Mouse (Mus musculus) myocyte (in vitro differentiated cells): ENCODE data around the gene Mrgprb4. TPM values are rescaled to one million over a fixed set of nuclear protein-coding genes. Genes with fewer than 3 reads are reported as not detected.

ENCODE experiments used
- H3K27me3 ChIP-seq: one replicate; pipeline ENCODE4 v1.6.1; 2011; ENCODE audit not compliant: control insufficient read depth, insufficient read depth, insufficient read length
- H3K36me3 ChIP-seq: one replicate; pipeline ENCODE4 v1.6.1; 2011; ENCODE audit not compliant: control insufficient read depth, insufficient read depth
- H3K4me2 ChIP-seq: one replicate; pipeline ENCODE4 v1.6.1; 2011; ENCODE audit warnings: low read depth, control low read depth
- H3K4me3 ChIP-seq: one replicate; pipeline ENCODE4 v1.5.1; 2011; ENCODE audit warnings: mild to moderate bottlenecking, control low read depth, moderate library complexity
- H3K79me2 ChIP-seq: one replicate; pipeline ENCODE4 v1.6.1; 2011; ENCODE audit not compliant: control insufficient read depth, insufficient read depth
- H3ac ChIP-seq: one replicate; pipeline ENCODE4 v1.6.1; 2011; ENCODE audit not compliant: control insufficient read depth, insufficient read length
- CEBPB ChIP-seq: IDR thresholded peaks from 2 replicates; pipeline ENCODE4 v1.6.1; 2011; ENCODE audit warnings: mild to moderate bottlenecking, moderate library complexity; ENCODE audit not compliant: poor library complexity, insufficient read depth, severe bottlenecking
- E2F4 ChIP-seq: IDR thresholded peaks from one replicate; pipeline ENCODE4 v1.6.1; 2011; ENCODE audit warnings: mild to moderate bottlenecking, control low read depth, moderate library complexity; ENCODE audit not compliant: insufficient read depth
- MAX ChIP-seq: IDR thresholded peaks from one replicate; pipeline ENCODE4 v1.6.1; 2011; ENCODE audit warnings: low read depth, mild to moderate bottlenecking, control low read depth
- MYOD1 ChIP-seq, 3 experiments: IDR thresholded peaks; one replicate each; pipeline ENCODE4 v1.6.1; 2011; ENCODE audit warnings: control low read depth in 2 of 3, low read depth in 2 of 3, mild to moderate bottlenecking in 2 of 3, moderate library complexity in 1 of 3; ENCODE audit not compliant: insufficient read length in 2 of 3, control insufficient read depth in 1 of 3
- MYOG ChIP-seq, 3 experiments: IDR thresholded peaks; one replicate each; pipeline ENCODE4 v1.6.1; 2011; ENCODE audit warnings: control low read depth in 2 of 3, low read depth in 2 of 3, mild to moderate bottlenecking in 2 of 3; ENCODE audit not compliant: insufficient read length in 2 of 3, control insufficient read depth in 1 of 3, insufficient read depth in 1 of 3
- POLR2A ChIP-seq: IDR thresholded peaks from one replicate; pipeline ENCODE4 v1.6.1; 2011; ENCODE audit warnings: low read depth, mild to moderate bottlenecking, control low read depth, moderate library complexity; ENCODE audit not compliant: insufficient read length
- POLR2AphosphoS2 ChIP-seq: IDR thresholded peaks from one replicate; pipeline ENCODE4 v1.6.1; 2011; ENCODE audit warnings: low read depth, control low read depth; ENCODE audit not compliant: insufficient read length
- REST ChIP-seq: IDR thresholded peaks from one replicate; pipeline ENCODE4 v1.6.1; 2011; ENCODE audit warnings: mild to moderate bottlenecking, control low read depth, moderate library complexity; ENCODE audit not compliant: insufficient read depth, insufficient read length
- SRF ChIP-seq: IDR thresholded peaks from one replicate; pipeline ENCODE4 v1.6.1; 2011; ENCODE audit warnings: low read depth; ENCODE audit not compliant: control insufficient read depth, insufficient read length
- TCF12 ChIP-seq: IDR thresholded peaks from one replicate; pipeline ENCODE4 v1.6.1; 2011; ENCODE audit warnings: mild to moderate bottlenecking, control low read depth; ENCODE audit not compliant: poor library complexity, insufficient read depth, severe bottlenecking
- TCF3 ChIP-seq: IDR thresholded peaks from one replicate; pipeline ENCODE4 v1.6.1; 2011; ENCODE audit warnings: low read depth, control low read depth; ENCODE audit not compliant: insufficient read length
- USF1 ChIP-seq: IDR thresholded peaks from one replicate; pipeline ENCODE4 v1.6.1; 2011; ENCODE audit warnings: low read depth, mild to moderate bottlenecking, control low read depth, moderate library complexity
- polyA plus RNA-seq: library from polyadenylated mRNA; unstranded; fragments of >200 nt; fragmentation: generic; extraction: Trizol; gene quantifications from one replicate; pipeline ENCODE4 v1.2.1, GENCODE M21; 2012; ENCODE audit warnings: missing spikeins

Gene Mrgprb4
- not detected for polyA plus RNA-seq

DNA sequence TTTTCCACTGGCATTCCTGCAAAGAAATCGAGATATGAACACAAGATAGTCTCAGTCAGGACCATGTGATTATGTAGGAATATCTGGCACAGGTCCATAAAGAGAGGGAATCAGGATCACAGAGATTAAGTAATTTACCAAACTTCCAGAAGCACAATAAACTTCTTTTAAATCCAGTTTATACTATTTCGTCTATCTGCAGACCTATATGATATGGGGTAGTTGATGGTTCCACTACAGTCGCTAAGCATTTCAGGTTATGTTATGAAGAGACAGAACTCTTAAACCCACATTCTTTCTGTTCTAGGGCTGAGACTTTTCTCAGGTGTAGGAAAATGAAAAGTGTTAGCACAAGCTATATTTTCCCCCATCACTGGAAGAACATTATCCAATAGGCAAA, at the start of gene Mrgprb4:
Gene Mrgprb4 (minus strand): TSS at position 101 of the 400 bp plus-strand sequence.
- Histone ChIP-seq H3K4me3 (no peak within 1 kb of the TSS), H3K27me3 (no peaks in the 10 kb centered on the region), H3K4me2 (no peak within 1 kb of the TSS), H3K79me2 (no peaks in the 10 kb centered on the region), H3K36me3 (no peaks in the 10 kb centered on the region), H3ac (no peak within 1 kb of the TSS)
- TF ChIP-seq MYOD1 (IDR thresholded peaks at IDR 0.05; ENCODE audit: control insufficient read depth in 1 of 3, insufficient read length in 2 of 3, low read depth in 2 of 3) (no peak), TCF3 (no peak), REST (no peak)

GRCm38 (mm10) chr7:48226114-48226513, 27.0 kb upstream of the Mrgprb4 start:
- Histone ChIP-seq H3K4me3 (no peak overlapping the region), H3K79me2 (no peaks in the 10 kb centered on the region), H3K4me2 (no peak overlapping the region), H3ac (no peak overlapping the region), H3K27me3 (no peaks in the 10 kb centered on the region), H3K36me3 (no peaks in the 10 kb centered on the region)
- TF ChIP-seq REST (no peak), POLR2A (no peak), E2F4 (no peak), POLR2AphosphoS2 (no peak), SRF (no peak), MYOG (IDR thresholded peaks at IDR 0.05; ENCODE audit: control insufficient read depth in 1 of 3, insufficient read depth in 1 of 3, insufficient read length in 2 of 3, low read depth in 2 of 3) (no peak)

DNA sequence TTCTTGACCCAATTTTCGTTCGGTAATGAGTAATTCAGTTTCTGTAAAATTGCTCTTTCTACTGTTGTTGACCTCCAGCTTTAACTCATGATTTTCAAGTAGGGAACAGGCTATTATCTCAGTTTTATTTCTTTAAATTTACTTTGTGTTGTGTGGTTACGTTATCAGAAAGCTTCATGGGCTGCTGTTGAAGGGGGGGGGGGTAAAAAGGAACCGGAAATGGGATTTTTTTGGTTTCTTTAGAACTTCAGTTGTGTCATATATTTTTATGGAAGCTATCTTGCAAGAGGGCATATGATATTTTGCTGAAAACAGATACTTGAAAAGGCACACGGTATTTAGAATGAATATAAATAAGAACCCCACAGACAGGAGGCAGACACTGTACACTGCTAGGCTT, 26.0 kb upstream of the Mrgprb4 start:
- H3K4me3 ChIP-seq: no peak overlapping the region
- H3K4me2 ChIP-seq: no peak overlapping the region
- no peaks in the 10 kb centered on the region for H3K27me3 ChIP-seq
- no peaks in the 10 kb centered on the region for H3K79me2 ChIP-seq
- no peak for TF ChIP-seq MAX
- TF ChIP-seq TCF3: no peak
- no peak for TF ChIP-seq MYOG (IDR thresholded peaks at IDR 0.05; ENCODE audit: control insufficient read depth in 1 of 3, insufficient read depth in 1 of 3, insufficient read length in 2 of 3, low read depth in 2 of 3)
- no peak for TF ChIP-seq E2F4
- no peak for TF ChIP-seq REST
- no peak for TF ChIP-seq MYOD1 (IDR thresholded peaks at IDR 0.05; ENCODE audit: control insufficient read depth in 1 of 3, insufficient read length in 2 of 3, low read depth in 2 of 3)
- no peak for TF ChIP-seq POLR2AphosphoS2
- TF ChIP-seq CEBPB: no peak
- no peak for TF ChIP-seq SRF
- no peak for TF ChIP-seq TCF12
- TF ChIP-seq USF1: no peak
- no peak for TF ChIP-seq POLR2A
- no peak overlapping the region for H3ac ChIP-seq
- no peaks in the 10 kb centered on the region for H3K36me3 ChIP-seq

DNA sequence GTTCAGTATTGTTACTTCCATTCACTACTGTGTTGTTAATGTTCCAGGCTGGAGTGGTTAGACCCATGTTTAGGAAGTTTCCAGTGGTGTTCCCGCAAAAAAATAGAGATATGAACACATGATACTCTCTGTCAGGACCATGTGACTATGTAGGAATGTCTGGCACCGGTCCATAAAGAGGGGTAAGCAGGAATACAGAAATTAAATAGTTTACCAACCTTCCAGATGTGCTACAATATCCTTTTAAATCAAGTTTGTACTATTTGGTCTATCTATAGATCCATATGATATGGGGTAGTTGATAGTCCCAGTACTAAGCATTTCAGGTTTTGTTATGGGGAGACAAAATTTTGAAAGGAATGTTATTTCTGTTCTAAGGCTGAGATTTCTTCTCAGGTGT, 30.2 kb downstream of the Mrgprb4 start, which contains the start of gene Mrgprb5:
Gene Mrgprb5 (minus strand): TSS at position 101 of the 400 bp plus-strand sequence.
- H3K36me3 ChIP-seq: no peaks in the 10 kb centered on the region
- TF ChIP-seq USF1 (no peak), SRF (no peak), MYOG (IDR thresholded peaks at IDR 0.05; ENCODE audit: control insufficient read depth in 1 of 3, insufficient read depth in 1 of 3, insufficient read length in 2 of 3, low read depth in 2 of 3) (no peak), REST (no peak), MAX (no peak), CEBPB (no peak), MYOD1 (IDR thresholded peaks at IDR 0.05; ENCODE audit: control insufficient read depth in 1 of 3, insufficient read length in 2 of 3, low read depth in 2 of 3) (no peak), POLR2AphosphoS2 (no peak), TCF3 (no peak), TCF12 (no peak), POLR2A (no peak), E2F4 (no peak)
- H3K79me2 ChIP-seq: no peaks in the 10 kb centered on the region
- H3ac ChIP-seq: no peak within 1 kb of the TSS
- no peaks in the 10 kb centered on the region for H3K27me3 ChIP-seq
- H3K4me3 ChIP-seq: no peak within 1 kb of the TSS
- H3K4me2 ChIP-seq: no peak within 1 kb of the TSS

GRCm38 (mm10) chr7:48167471-48167870, 31.6 kb downstream of the Mrgprb4 start:
- H3K4me2 ChIP-seq: no peak overlapping the region
- H3ac ChIP-seq: no peak overlapping the region
- no peak overlapping the region for H3K4me3 ChIP-seq
- H3K36me3 ChIP-seq: no peaks in the 10 kb centered on the region
- H3K79me2 ChIP-seq: no peaks in the 10 kb centered on the region
- TF ChIP-seq POLR2A (no peak), MYOG (IDR thresholded peaks at IDR 0.05; ENCODE audit: control insufficient read depth in 1 of 3, insufficient read depth in 1 of 3, insufficient read length in 2 of 3, low read depth in 2 of 3) (no peak), POLR2AphosphoS2 (no peak), E2F4 (no peak), TCF3 (no peak), MAX (no peak), MYOD1 (IDR thresholded peaks at IDR 0.05; ENCODE audit: control insufficient read depth in 1 of 3, insufficient read length in 2 of 3, low read depth in 2 of 3) (no peak), USF1 (no peak), CEBPB (no peak), TCF12 (no peak), SRF (no peak), REST (no peak)
- H3K27me3 ChIP-seq: no peaks in the 10 kb centered on the region

Other genes with a start within 250 kb of the Mrgprb4 start
- not detected for gene Mrgpra4, start 217.2 kb downstream of the Mrgprb4 start, polyA plus RNA-seq
- gene Mrgprx1, start 171.7 kb downstream of the Mrgprb4 start, polyA plus RNA-seq: not detected
- not detected for gene Mrgprb5, start 30.3 kb downstream of the Mrgprb4 start, polyA plus RNA-seq
- gene Mrgprb8, start 189.2 kb upstream of the Mrgprb4 start, polyA plus RNA-seq: not detected